Mouse (Mus musculus) c-Kit-positive CD71-positive TER-119-positive erythroid progenitor cells, embryonic 14.5 days (primary cell): ENCODE data around the gene Eed.

ENCODE experiments used
- DNase-seq: peaks from one replicate; pipeline ENCODE4 v3.0.0-alpha.2; 2013; ENCODE audit warnings: low spot score

Eed gene

DNA sequence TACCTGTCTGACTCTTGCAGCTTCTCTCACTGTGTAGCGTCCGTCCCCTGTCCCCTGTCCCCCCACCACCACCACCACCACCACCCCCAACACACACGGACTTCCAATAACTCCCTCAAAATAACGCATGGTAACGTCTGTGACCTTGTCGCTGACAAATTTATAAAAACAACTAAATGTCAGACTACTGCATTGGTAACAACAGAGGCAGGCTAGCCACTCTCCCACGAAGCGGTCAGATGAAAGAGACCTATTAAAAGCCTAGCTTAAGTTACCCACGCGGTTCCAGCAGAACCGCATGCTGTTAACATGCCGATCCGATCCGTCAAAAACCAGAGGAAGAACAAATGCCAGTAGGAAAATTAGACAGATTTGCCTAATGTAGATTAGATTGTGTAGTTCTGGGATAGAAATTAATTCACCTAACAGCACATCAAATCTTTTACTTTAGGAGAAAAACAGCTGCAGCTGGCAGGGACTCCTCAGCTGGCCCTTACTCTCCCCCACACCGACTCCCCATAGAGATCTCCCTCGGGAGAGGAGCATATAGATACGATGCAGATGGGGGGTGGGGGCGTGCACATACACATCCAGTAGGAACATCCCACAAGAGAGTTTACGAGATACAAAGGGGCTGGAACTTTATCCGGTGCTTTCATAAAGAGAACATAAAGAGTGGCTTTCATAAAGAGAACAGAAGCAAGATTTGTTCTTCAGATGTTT is 71.7 kb downstream of the Eed start:
- DNase-seq, result no peak

DNA sequence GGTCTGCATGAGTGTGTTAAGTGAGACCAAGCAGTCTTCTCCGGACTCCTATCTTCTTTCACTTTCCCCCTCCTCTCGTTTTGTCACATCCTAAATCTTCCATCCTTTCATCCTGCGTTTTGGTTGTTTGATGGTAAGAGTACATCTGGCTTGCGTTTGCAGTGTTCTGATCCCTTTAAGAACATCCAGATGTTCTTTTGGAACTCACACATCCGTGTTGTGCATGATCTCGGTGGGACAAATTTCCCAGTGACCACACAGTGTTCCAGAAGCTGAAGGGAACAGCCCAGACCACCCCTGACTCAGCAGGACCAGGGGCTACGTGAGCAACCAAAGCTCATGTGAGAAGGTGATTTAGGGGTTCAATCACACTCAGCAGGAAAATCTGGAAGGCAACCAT is 72.4 kb downstream of the Eed start:
- no peak for DNase-seq

DNA sequence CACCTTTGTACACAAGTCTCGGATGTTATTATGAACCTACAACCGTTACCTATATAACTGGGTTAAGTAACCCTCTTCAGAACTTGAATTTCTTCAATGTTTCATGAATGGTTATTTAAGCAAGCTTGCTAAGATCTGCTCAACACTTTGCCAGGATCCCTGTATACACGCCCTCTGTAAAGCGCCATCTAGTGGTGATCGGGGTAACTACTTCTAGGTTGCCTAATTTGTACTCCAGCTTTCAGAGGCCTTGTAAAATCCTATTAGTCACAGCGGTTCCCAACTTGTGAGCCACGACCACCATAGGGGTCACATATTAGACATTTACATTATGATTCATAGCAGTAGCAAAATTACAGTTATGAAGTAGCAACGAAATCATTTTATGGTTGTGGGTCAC is 72.8 kb downstream of the Eed start:
- peak; percentile 70 for DNase-seq
